Mouse (Mus musculus) colon, adult 2 months (tissue): ENCODE data around the gene Impg1. TPM values are rescaled to one million over a fixed set of nuclear protein-coding genes. Genes with fewer than 3 reads are reported as not detected.

Experiments
- polyA plus RNA-seq: library from polyadenylated mRNA; depleted of rRNA; stranded (reverse); fragments of >200 nt; gene quantifications from 2 replicates; pipeline ENCODE4 v1.2.3, GENCODE M21; 2012; rRNA removed

The Impg1 gene
- polyA plus RNA-seq = not detected in 2 replicates

GRCm38 (mm10) chr9:80465381-80465780, at the start of gene Impg1:
Impg1 (minus strand) TSS chr9:80465481.

